Mouse (Mus musculus) midbrain, embryonic 15.5 days (tissue): ENCODE data around the gene Fbxl14. TPM values are rescaled to one million over a fixed set of nuclear protein-coding genes. Genes with fewer than 3 reads are reported as not detected.

Source experiments
- polyA plus RNA-seq: library from polyadenylated mRNA; unstranded; fragments of >200 nt; fragmentation: Nextera tagmentation; extraction: Ambion mirVana; gene quantifications from 2 replicates; pipeline ENCODE4 v1.2.1, GENCODE M21; 2015

The Fbxl14 gene
- polyA plus RNA-seq, 1 experiment from 2014 or later = 2.5 TPM

Other genes with a start within 250 kb of the Fbxl14 start
- 0.54 and 1.1 TPM in 2 replicates for gene Cacna2d4, start 243.1 kb upstream of the Fbxl14 start, polyA plus RNA-seq
- 10.6 and 12.7 TPM in 2 replicates for gene Lrtm2, start 148.9 kb upstream of the Fbxl14 start, polyA plus RNA-seq
- 39.2 and 39.3 TPM in 2 replicates for gene Adipor2, start 62.0 kb upstream of the Fbxl14 start, polyA plus RNA-seq
- 2.3 TPM in 2 replicates for gene Wnt5b, start 64.7 kb downstream of the Fbxl14 start, polyA plus RNA-seq